Mouse (Mus musculus) heart, adult 2 months (tissue): ENCODE data around the gene Fgf23. TPM values are rescaled to one million over a fixed set of nuclear protein-coding genes. Genes with fewer than 3 reads are reported as not detected.

Source experiments
- DNase-seq, 2 experiments: peaks; one replicate each; pipeline ENCODE4 v3.0.0; 2021
- H3K27ac ChIP-seq: fragments of 200-600 bp; 2 replicates; pipeline ENCODE4 v1.8.1; 2022
- H3K27me3 ChIP-seq: fragments of 200-500 bp; 2 replicates; pipeline ENCODE4 v1.6.1; 2012; ENCODE audit warnings: mild to moderate bottlenecking, low read length, inconsistent platforms, mixed read lengths; ENCODE audit not compliant: control insufficient read depth, insufficient read depth
- H3K36me3 ChIP-seq: fragments of 200-500 bp; 2 replicates; pipeline ENCODE4 v1.6.1; 2012; ENCODE audit warnings: low read length, inconsistent platforms; ENCODE audit not compliant: control insufficient read depth, insufficient read depth
- H3K4me1 ChIP-seq: fragments of 200-500 bp; 2 replicates; pipeline ENCODE4 v1.6.1; 2011; ENCODE audit warnings: low read length; ENCODE audit not compliant: control insufficient read depth, insufficient read depth
- H3K4me3 ChIP-seq: fragments of 200-600 bp; 2 replicates; pipeline ENCODE4 v1.8.1; 2022
- H3K79me2 ChIP-seq: fragments of 200-500 bp; replicated peaks from 2 replicates; pipeline ENCODE4 v1.6.1; 2012; ENCODE audit warnings: mild to moderate bottlenecking, inconsistent platforms, low read length, moderate library complexity, mixed read lengths; ENCODE audit not compliant: control insufficient read depth, insufficient read depth
- H3K9ac ChIP-seq: fragments of 200-500 bp; 2 replicates; pipeline ENCODE4 v1.6.1; 2012; ENCODE audit warnings: low read depth, mild to moderate bottlenecking, control low read depth, inconsistent platforms, low read length, mixed read lengths
- CTCF ChIP-seq: fragments of 200-600 bp; IDR thresholded peaks from 2 replicates; pipeline ENCODE4 v1.8.1; 2022; ENCODE audit warnings: antibody characterized with exemption, mild to moderate bottlenecking, moderate library complexity
- EP300 ChIP-seq: fragments of 200-500 bp; IDR thresholded peaks from 2 replicates; pipeline ENCODE4 v1.6.1; 2011; ENCODE audit warnings: low read depth, low read length, control low read depth; ENCODE audit not compliant: insufficient read depth
- POLR2A ChIP-seq: fragments of 200-500 bp; IDR thresholded peaks from 2 replicates; pipeline ENCODE4 v1.6.1; 2011; ENCODE audit warnings: mild to moderate bottlenecking, low read depth, low read length, control low read depth; ENCODE audit not compliant: insufficient read depth
- WGBS: fragments of 180-500 bp; shearing (Covaris S2); methylation state at CpG from one replicate; pipeline ENCODE4 v1.1.7; 2018; 5-methylcytosine and 5-hydroxymethylcytosine counted together
- intact Hi-C: fragments of 180-260 bp; cut with DNase I; formaldehyde crosslinking; loops from one replicate; pipeline ENCODE4 v1.15.1; 2025
- polyA plus RNA-seq: library from polyadenylated mRNA; depleted of rRNA; stranded (reverse); fragments of >200 nt; gene quantifications from 2 replicates; pipeline ENCODE4 v1.2.3, GENCODE M21; 2012; rRNA removed
- total RNA-seq, 2 experiments: library from RNA; stranded (reverse); gene quantifications; 2 replicates each; pipeline ENCODE4 v1.2.3; 2021

The Fgf23 gene
- total and polyA plus RNA-seq, 3 experiments: not detected

DNA sequence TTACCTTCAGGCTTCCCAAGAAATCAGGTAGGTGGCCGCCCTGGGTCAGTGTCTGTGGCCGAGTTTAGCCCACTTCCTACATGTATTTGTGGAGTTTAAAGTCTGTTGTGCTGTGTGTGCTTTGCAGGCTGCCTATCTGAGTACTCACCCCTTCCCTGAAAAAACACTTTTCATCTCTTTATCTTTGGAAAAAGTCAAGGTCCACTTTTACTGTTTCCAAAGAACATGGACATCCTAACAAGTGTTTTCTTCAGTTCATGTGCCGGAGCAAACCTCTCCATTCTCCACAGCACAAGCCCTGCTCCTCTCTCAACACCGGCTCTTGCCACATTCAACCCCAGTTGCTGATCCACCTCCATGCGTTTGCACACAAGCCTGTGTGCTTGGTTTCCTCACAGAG, 50.3 kb downstream of the Fgf23 start:
- Histone ChIP-seq H3K27me3 (no peaks in the 10 kb centered on the region), H3K4me1 (no peaks in the 10 kb centered on the region), H3K36me3 (no peaks in the 10 kb centered on the region), H3K4me3 (no peak overlapping the region), H3K79me2 (no peaks in the 10 kb centered on the region), H3K27ac (no peak overlapping the region), H3K9ac (no peak overlapping the region)
- no peak for TF ChIP-seq EP300
- no peak for TF ChIP-seq CTCF
- TF ChIP-seq POLR2A: no peak
- WGBS: 78% methylated on average over 5 of the region's 5 CpGs
- no peak for DNase-seq
- intact Hi-C loops: loop anchor here (2.0 kb wide), 1 partner anchor 168 kb away; no protein-coding TSS in a partner anchor

DNA sequence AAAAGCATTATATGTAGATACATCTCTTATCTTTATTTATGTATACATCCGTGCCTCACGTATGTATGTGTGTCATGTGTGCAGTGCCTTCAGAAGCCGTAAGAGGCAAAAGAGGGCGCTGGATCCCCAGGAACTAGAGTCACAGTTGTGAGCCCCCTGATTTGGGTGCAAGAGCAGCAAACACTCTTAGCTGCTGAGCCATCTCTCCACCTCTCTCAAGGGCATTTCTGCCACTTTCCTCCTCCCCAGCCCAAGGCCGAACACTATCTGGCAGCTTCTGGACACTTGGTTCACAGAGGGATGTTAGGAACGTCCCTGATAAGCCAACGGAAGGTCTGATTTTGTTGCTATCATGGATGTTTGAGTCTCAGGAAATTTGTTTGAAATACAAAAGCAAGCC, 50.8 kb downstream of the Fgf23 start:
- no peak for DNase-seq
- Histone ChIP-seq H3K27me3 (no peaks in the 10 kb centered on the region), H3K79me2 (no peaks in the 10 kb centered on the region), H3K9ac (no peak overlapping the region), H3K4me1 (no peaks in the 10 kb centered on the region), H3K36me3 (no peaks in the 10 kb centered on the region; the same call in 1 of the 2 replicates), H3K27ac (no peak overlapping the region), H3K4me3 (no peak overlapping the region)
- TF ChIP-seq EP300: no peak
- TF ChIP-seq CTCF: no peak
- TF ChIP-seq POLR2A: no peak
- intact Hi-C loops: loop anchor here (2.0 kb wide), 1 partner anchor 169 kb away; no protein-coding TSS in a partner anchor
- 66% methylated on average over 7 of the region's 7 CpGs for WGBS

- intact Hi-C loops: no loop called here
- 92% methylated on average over 14 of the region's 14 CpGs for WGBS
- Histone ChIP-seq H3K79me2 (no peaks in the 10 kb centered on the region), H3K4me3 (no peak overlapping the region), H3K4me1 (no peaks in the 10 kb centered on the region), H3K36me3 (no peaks in the 10 kb centered on the region; the same call in 1 of the 2 replicates), H3K9ac (no peak overlapping the region), H3K27me3 (no peaks in the 10 kb centered on the region), H3K27ac (no peak overlapping the region)
- no peak for DNase-seq
- TF ChIP-seq POLR2A: no peak
- no peak for TF ChIP-seq EP300
Measured at GRCm38 (mm10) chr6:127129659-127130058, 57.0 kb downstream of the Fgf23 start.

DNA sequence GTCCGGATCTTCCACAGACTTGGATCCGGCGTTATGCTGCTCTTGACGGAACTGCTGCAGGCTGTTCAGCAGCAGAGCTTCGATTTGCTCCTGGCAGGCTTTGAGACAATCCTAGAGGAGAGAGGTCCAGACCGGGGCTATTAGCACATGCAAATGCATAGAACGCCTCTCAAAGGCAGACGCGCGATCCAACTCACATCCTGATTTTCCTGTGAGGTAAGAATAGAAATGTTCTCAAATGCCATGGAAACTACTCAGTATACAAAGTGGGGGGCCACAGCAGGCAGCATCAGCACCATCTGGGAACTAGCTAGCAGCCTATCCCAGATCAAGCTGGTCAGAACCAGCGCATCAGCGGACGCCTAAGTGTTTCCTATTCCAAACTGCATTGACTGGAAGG, 57.7 kb downstream of the Fgf23 start:
- intact Hi-C loops: no loop called here
- no peaks in the 10 kb centered on the region for H3K27me3 ChIP-seq
- no peak for DNase-seq
- no peak overlapping the region for H3K27ac ChIP-seq
- no peaks in the 10 kb centered on the region for H3K4me1 ChIP-seq
- H3K36me3 ChIP-seq: peaks cover 3% of the 10 kb centered on the region
- H3K79me2 ChIP-seq: no peaks in the 10 kb centered on the region
- H3K4me3 ChIP-seq: no peak overlapping the region
- no peak overlapping the region for H3K9ac ChIP-seq
- TF ChIP-seq POLR2A: no peak
- no peak for TF ChIP-seq EP300
- TF ChIP-seq CTCF: no peak
- 78% methylated on average over 13 of the region's 13 CpGs for WGBS

Other genes starting within 250 kb of the Fgf23 start
- 100 to 1,000 TPM; 667 to 776 TPM for gene Ndufa9, start 223.8 kb upstream of the Fgf23 start, total RNA-seq
- 522 and 660 TPM in 2 replicates for gene Ndufa9, start 223.8 kb upstream of the Fgf23 start, polyA plus RNA-seq
- gene Akap3, start 219.8 kb upstream of the Fgf23 start, total RNA-seq: not detected
- 0.15 and 0.21 TPM in 2 replicates for gene Akap3, start 219.8 kb upstream of the Fgf23 start, polyA plus RNA-seq
- not detected for gene Dyrk4, start 151.1 kb upstream of the Fgf23 start, total RNA-seq
- gene Dyrk4, start 151.1 kb upstream of the Fgf23 start, polyA plus RNA-seq: 0.04 TPM in 1 of 2 replicates, not detected in the other
- gene Rad51ap1, start 133.3 kb upstream of the Fgf23 start, total RNA-seq: under 1 TPM; 0.36 to 0.44 TPM
- gene Rad51ap1, start 133.3 kb upstream of the Fgf23 start, polyA plus RNA-seq: 0.82 and 2.4 TPM in 2 replicates
- 10 to 100 TPM; 11.0 to 11.3 TPM for gene D6Wsu163e, start 132.9 kb upstream of the Fgf23 start, total RNA-seq
- 3.8 and 8.1 TPM in 2 replicates for gene D6Wsu163e, start 132.9 kb upstream of the Fgf23 start, polyA plus RNA-seq
- under 1 TPM; 0.37 to 0.57 TPM for gene Fgf6, start 57.3 kb upstream of the Fgf23 start, total RNA-seq
- 0.26 and 0.39 TPM in 2 replicates for gene Fgf6, start 57.3 kb upstream of the Fgf23 start, polyA plus RNA-seq
- 10 to 100 TPM; 50.0 to 59.7 TPM for gene Tigar, start 36.7 kb downstream of the Fgf23 start, total RNA-seq
- 18.0 and 29.0 TPM in 2 replicates for gene Tigar, start 36.7 kb downstream of the Fgf23 start, polyA plus RNA-seq
- gene Ccnd2, start 79.3 kb downstream of the Fgf23 start, total RNA-seq: 100 to 1,000 TPM; 132 to 139 TPM
- gene Ccnd2, start 79.3 kb downstream of the Fgf23 start, polyA plus RNA-seq: 46.2 and 53.4 TPM in 2 replicates